Mouse (Mus musculus) retina, postnatal 1 day (tissue): ENCODE data around the gene Dhrs1.
A peak's percentile ranks its signal among the peaks of the same experiment; 100 is the strongest.

Source experiments
- DNase-seq: peaks from one replicate; pipeline ENCODE4 v3.0.0-alpha.2; 2012

Dhrs1 gene

GRCm38 (mm10) chr14:55745180-55745860 lies at the start of gene Dhrs1, which contains the start of gene Nop9:
Gene Dhrs1 (minus strand): TSS chr14:55745690.
Gene Nop9 (plus strand): TSS chr14:55745693.
- DNase-seq: peak; percentile 92

- no peak for DNase-seq
These were observed 48.5 kb upstream of the Dhrs1 start for GRCm38 (mm10) chr14:55793946-55794345.

- no peak for DNase-seq
These were observed 48.0 kb upstream of the Dhrs1 start for GRCm38 (mm10) chr14:55793461-55793860.

- DNase-seq: peak; percentile 30
These were observed 43.0 kb upstream of the Dhrs1 start, which contains the start of gene Ripk3 for GRCm38 (mm10) chr14:55788256-55789050. Gene Ripk3 (minus strand): TSS chr14:55788865.

GRCm38 (mm10) chr14:55787731-55788130 lies 42.2 kb upstream of the Dhrs1 start:
- DNase-seq: no peak

GRCm38 (mm10) chr14:55785195-55785594 lies 39.7 kb upstream of the Dhrs1 start:
- peak; percentile 44 for DNase-seq

GRCm38 (mm10) chr14:55783958-55784235 lies 38.4 kb upstream of the Dhrs1 start, which contains the start of gene Adcy4:
Gene Adcy4 (minus strand): TSS chr14:55784095.
- no peak for DNase-seq

- DNase-seq: no peak
These were observed 37.9 kb upstream of the Dhrs1 start for GRCm38 (mm10) chr14:55783171-55783957.

- no peak for DNase-seq
These were observed 37.0 kb upstream of the Dhrs1 start for GRCm38 (mm10) chr14:55782361-55782960.

GRCm38 (mm10) chr14:55781310-55781709 lies 35.8 kb upstream of the Dhrs1 start:
- DNase-seq: peak; percentile 84

GRCm38 (mm10) chr14:55780736-55781135 lies 35.2 kb upstream of the Dhrs1 start:
- no peak for DNase-seq

- DNase-seq: no peak
These were observed 34.2 kb upstream of the Dhrs1 start for GRCm38 (mm10) chr14:55779656-55780055.

- DNase-seq: no peak
These were observed 33.2 kb upstream of the Dhrs1 start for GRCm38 (mm10) chr14:55778686-55779085.

- DNase-seq: no peak
These were observed 32.3 kb upstream of the Dhrs1 start for GRCm38 (mm10) chr14:55777806-55778205.

GRCm38 (mm10) chr14:55777176-55777575 lies 31.7 kb upstream of the Dhrs1 start:
- DNase-seq: no peak

GRCm38 (mm10) chr14:55776711-55777110 lies 31.2 kb upstream of the Dhrs1 start:
- no peak for DNase-seq

GRCm38 (mm10) chr14:55769087-55769703 lies 23.7 kb upstream of the Dhrs1 start:
- DNase-seq: no peak

GRCm38 (mm10) chr14:55768555-55768954 lies 23.1 kb upstream of the Dhrs1 start:
- DNase-seq: no peak

GRCm38 (mm10) chr14:55767519-55768414 lies 22.3 kb upstream of the Dhrs1 start:
- peak; percentile 78 for DNase-seq

GRCm38 (mm10) chr14:55765696-55766095 lies 20.2 kb upstream of the Dhrs1 start, which contains the start of gene Ltb4r1:
Gene Ltb4r1 (plus strand): TSS chr14:55765962.
- DNase-seq: no peak

GRCm38 (mm10) chr14:55763166-55763565 lies 17.7 kb upstream of the Dhrs1 start:
- no peak for DNase-seq
